Mouse (Mus musculus) ovary, postnatal 36 days (tissue): ENCODE results near the gene Ly6g5b.

Experiments used
- DNase-seq: peaks from one replicate; pipeline ENCODE4 v3.0.0; 2022; ENCODE audit warnings: low spot score, mixed read lengths

The Ly6g5b gene

DNA sequence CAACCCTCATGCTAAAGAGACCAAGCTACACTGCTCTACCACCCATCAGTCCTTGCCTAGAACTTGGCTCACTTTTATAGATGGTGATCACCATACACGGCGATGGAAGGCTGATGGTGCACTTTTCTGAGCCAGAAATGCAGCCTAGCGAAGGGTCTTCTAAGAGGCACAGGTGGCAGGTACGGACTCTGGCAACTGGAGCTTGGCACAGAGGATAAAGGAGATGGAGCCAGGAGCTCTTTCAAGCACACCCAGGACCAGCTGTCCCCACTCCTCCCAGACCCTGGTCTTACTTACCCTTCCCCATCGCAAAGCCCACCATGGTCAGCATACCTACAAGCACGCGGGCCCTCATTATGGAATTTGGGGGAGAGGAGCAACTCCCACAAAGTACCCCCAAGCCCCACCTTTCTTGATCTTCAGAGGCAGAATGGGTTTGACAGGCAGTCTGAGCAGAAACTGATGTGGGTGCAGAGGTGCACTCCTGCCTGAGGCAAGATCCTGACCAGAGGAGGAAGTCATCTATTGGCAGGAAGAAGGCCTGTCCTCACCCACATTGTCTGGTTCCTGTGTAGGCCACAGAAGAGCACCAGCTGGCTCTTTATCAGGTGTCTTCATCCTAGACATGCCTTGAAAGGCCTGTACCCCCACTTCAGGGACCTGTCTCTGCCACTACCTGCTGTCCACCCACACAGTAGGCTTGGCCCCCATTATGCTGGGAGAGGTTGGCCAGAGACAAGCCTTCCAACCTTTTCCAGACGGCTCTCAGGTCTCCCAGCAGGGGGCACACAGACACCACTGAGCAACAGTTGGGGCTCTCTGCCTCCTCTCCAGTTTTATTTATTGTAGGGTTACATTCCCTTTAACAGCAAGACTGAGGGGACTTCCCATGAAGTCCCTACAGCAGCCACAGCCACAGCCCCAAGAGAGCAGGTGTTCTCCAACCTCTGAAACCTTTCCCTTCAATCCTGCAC, at the start of gene Ly6g5b:
Ly6g5b (minus strand) TSS at position 383 of the 974 bp plus-strand sequence.
- DNase-seq = no peak

DNA sequence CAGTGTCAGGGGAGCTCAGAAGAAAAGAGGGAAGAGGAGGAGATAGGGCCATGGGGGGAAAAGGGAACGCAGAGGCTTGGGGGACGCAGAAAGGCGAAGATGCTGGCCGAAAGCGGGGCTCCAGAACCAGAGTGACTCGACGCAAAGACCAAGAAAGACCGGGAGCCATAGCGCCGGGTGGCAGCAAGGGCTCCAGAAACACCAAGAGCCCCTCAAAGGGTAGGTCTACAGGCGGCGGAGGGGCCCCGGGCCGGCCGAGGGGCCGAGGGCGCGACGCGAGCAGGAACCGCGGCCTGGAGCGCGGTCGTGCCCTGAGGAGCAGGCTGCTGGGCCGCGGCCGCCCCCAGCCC, 49.0 kb upstream of the Ly6g5b start:
- DNase-seq = no peak

DNA sequence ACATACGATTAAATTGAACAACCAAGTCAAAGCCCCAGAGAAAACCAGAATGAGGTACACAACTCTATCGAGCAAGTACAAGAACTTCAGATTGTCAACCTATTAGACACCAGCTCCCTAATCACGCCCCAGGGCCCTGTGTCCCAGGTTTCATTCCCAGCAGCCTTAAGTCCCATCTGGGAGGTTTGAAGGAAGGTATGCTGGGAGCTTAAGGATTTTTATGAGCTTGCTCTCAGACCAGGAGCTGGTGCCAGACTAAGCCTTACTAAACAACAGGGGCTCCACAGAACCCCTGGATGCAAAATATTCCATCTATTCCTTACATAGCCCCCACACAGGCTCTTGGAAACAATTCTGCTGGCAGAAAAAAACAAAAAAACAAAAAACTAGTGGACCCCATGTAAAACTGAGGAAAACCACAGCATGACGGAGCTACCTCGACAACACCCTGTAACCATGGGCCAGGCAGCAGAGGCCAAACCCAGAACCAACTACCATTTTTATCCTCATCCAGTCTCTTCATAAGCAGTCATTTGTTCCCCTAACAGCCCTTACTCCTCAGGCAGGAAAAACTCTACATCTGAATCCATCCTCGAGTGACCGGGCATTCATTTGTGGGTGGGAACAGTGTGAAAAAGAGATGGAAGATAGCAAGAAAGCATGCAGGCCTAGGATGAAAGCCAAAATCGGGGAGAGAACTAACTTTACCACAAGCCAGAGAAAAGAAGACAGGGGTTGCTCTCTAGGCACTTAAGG, 48.3 kb upstream of the Ly6g5b start:
- DNase-seq = no peak

DNA sequence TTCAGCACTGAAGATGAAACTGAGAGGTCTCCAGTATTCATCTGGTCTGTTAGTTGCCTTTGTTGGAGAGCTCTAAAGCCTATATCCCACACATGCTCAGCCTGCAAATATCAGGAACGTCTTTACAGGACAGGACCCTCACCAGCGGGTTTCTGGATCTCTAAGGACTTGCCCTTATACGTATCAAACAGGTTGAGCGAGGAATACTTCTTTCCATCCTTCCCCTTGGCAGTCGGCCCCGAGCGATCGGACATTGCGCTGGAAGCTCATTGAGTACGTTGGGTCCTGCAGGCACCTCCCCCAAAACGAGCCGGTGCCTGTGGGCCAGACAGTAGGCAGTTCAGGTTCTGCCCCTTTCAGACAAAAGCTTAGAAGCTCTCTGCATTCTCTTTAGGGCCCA, 47.5 kb upstream of the Ly6g5b start:
- DNase-seq = peak; percentile 52

DNA sequence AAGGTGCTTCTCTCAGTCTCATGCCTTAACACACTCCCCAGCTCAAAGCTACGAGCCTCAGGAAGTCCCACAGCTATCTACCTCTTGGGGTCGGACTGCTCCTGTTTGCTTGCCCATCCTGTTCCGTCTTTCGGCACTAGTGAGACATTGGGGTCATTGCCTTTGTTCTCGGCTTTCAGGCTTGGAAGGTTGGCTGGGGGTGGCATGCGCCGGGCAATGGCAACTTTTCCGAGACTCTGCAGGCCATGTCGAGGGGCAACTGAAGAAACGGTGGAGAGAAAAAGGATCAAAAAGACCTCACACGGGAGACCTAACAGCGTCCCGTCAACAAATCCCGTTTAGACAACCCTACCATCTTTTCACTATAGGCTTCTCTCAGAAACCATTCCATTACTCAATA, 46.9 kb upstream of the Ly6g5b start:
- no peak for DNase-seq

DNA sequence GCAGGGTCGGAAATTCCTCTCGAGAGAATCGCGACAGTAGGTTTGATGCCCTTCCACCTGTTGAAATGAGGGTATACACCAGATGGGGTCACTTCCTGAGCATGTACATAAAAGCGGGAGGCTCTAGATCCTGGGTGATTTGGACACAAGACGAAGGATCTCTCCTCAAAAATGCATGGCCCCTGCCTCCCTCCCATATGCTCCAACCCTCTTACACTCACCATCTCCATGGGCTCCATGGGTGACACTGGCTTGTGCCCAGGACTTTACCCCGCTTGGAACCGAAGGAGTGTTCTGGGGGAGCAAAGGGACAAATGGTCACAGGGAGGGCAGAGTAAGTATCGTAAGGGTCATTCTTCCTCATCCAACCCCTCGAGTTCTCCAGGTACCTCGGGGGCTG, 46.2 kb upstream of the Ly6g5b start:
- DNase-seq = no peak

DNA sequence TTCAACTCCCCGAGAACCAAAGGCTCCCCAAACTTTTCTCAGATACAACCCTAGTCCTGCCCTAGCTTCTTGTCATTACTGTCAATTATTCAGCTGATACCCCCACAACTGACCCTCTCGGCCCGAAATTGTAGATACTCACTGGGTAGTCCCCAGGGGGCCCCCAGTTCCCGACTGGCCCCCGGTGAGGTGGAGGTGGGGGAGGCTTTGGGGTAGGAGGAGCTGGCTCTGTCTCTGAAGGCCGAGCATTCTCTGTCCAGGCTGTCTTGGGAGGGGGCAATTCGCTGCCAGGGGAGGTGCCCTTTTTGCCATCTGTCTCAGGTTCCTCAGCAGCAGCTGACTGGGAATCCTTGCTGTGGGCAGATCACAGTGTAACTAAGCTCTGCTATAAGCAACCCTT, 44.4 kb upstream of the Ly6g5b start:
- no peak for DNase-seq

DNA sequence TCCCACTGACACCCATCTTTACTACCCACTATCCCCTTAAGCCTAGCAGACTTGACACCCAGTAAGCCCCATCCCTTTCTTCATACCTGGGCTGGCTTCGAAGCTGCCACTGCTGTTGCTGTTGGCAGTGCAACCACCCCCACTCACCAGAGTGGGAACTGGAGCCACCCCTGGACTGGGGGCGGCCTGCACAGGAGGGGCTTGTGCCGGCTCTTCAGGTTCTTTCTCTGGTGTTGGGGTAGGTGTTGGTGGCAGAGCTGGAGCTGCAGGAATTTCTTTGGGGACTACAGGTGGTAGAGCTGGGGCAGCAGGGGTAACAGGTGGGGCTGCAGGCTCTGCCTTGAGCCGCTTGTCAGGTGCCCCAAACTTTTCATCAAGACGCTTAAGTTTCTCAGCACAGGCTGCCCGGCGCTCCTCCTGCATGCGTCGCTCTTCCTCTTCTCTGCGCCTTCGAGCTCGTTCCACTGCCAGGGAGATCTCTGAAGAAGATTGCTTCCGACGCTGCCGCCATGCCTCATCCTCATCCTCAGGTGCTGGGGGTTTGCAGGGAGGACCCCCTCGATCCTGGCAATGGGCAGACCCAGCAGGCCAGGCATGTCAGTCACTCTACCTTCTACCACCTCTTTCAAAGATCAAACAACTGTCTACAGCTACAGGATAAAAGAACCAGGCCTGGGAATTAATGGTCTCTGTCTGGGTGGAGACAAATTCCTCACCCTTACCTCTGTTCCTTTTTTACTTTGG, 43.8 kb upstream of the Ly6g5b start:
- DNase-seq = no peak

DNA sequence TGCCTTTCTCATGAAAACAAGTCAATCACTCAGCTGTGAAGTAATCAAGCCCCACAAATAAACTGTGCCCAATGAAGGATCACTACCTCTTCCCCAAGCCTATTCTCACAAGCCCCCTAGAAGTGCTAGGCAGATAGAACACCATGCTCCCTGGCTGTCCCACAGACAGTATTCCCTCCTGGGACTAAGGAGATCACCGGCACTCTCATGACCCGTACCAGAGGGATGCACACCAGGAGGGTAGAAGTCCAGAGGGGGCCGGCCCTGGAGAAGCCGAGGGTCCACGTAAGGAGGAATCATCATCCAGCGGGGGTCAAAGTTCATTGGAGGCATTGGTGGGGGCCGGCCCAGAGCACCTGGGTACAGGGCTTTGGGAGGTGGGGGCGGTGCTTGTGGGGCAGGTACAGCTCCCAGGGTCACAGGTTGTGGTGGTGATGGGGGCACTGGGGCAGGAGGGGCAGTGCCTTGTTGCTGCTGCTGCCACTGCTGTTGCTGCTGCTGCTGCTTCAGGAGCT, 42.5 kb upstream of the Ly6g5b start:
- DNase-seq = no peak

DNA sequence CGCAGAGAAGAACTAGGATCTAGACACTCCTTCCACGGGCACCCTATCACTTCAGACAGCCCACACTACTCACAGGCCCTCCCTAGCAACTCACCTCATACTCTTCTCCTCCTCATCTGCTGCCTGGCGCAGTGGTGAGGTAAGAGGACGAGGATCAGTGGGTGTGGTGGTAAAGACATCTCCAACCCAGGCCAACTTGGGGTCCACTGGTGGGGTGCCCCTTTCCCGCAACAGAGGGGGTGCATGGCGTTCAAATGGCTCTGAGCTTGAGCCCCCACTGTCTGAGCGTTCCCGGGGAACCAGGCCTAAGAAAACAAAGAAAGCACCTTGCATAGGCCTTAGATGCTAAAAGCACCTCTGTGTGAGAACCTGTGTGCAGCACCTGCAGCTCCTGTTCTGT, 42.0 kb upstream of the Ly6g5b start:
- no peak for DNase-seq

DNA sequence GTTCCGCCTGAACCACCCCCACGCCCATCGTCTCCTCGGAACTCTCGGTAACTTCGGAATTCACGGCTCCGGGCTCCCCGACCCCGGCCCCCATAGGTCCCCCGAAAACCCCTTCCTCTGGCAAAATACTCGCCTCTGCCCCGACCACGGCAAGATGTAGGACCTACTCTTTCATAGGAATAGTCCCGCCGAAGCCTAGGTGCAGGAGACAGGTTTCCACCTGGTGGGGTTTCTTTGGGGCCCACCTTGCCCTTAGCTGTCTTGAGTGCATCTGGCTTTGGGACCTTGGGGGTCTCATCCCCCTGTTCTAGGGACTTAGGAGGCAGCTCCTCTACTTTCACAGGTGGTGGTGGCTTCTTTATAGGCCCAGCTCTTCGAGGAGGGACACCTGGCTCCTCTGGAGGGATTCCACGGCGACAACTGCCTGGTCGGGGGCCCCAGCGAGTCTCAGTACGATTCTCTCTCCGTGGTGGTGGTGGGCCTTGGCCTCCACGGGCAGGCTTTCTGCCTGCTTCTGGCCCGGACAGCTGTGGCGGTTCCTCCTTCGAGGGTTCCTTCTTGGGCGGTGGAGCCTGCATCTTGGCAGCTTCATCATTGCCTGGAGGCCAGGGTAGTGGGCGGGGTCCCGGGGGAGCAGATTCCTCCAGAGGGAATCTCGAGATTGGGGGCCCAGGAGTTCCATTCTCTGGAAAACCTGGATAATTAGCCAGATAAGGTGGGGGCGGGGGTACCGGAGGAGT, 41.4 kb upstream of the Ly6g5b start:
- DNase-seq = no peak

DNA sequence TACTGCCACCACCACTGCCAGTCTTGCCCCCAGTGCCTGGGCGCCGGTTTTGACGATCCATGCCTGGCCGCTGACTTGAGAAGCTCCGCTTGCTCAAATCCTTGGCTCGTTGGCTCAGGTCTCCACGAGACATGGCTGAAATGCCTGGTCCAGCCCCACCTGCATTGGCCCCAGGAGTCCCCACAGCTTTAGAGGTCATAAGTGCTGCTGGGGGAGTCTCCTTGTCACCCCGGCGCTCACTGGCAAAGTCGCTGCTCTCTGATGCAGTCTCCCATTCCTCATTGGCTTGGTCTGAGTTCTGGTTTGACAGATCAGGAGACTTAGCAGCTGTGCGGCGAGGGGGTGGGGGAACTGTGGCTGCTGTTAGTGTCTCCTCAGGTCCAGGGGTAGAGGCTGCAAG, 40.2 kb upstream of the Ly6g5b start:
- DNase-seq = no peak

DNA sequence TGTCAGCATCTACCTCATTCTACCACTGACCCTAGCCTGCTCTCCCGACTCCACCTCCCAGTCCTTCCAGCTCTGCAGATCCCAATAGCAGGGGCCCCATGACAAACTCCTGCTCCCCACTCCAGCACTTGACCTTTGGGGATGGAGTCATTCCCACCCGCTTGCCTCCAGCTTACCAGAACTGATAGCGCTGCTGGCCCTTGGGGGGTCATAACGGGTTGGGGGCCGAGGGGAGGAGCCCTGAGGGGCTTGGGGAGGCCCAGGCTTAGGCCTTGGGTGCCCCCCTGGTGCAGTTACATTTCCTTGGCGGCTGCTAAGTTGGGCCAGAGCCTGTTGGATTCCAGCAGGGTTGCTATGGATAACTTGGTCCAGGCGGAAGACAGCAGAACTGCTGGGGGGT, 39.4 kb upstream of the Ly6g5b start:
- DNase-seq = no peak

DNA sequence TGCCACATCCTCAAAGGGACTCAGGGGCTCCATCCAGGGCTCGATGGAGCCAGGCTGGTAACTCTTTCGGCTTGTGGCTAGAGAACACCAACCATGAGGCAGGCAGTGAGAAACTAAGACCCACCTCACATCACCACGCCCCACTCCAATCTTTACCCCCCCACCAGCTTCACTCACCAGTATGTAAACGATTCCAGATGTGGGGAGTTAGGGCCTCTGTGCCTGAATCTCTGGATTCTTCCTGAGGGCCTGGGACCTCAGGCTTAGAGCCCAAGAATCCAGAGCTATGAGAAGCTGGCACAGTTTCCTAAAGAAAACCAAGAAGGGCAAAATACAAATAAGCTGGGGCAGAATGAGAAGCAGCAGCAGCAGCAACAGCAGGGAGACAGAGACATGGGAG, 38.7 kb upstream of the Ly6g5b start:
- DNase-seq = no peak

DNA sequence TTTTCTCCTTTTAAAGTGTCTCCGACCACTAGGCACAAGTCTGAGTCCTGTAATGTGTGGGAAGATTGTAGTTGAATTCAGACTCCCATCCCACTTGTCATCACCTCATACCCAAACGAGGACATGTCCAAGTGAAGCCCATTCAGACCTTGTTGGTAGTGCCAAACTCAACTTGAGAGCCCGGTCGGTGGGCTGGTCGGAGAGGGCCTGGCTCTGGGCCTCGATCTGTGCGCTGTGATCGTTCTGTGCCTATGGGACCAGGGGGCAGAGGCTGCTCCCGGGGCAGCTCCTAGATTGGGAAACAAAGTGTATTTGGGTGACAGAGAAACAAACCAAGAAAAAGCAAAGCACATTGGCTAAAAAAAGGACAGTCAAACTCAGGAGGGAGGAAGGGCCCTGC, 37.8 kb upstream of the Ly6g5b start:
- DNase-seq = no peak

DNA sequence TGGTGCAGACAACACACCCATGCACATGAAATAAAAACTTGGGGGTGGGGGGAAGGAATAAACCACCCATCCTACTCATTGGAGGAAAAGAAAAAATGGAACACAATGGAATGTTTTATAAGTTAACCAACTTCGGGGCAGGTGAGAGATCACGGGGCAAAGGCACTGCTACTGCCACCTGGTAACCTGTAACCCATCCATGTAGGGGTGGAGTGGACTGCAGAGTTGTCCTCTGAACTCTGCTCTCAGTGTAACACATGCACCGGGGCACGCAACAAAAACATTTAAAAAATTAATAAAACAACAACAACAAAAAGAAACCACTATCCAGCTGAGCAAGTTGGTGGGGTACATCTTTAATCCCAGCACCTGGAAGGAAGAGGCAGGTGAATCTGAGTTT, 36.9 kb upstream of the Ly6g5b start:
- DNase-seq = no peak

DNA sequence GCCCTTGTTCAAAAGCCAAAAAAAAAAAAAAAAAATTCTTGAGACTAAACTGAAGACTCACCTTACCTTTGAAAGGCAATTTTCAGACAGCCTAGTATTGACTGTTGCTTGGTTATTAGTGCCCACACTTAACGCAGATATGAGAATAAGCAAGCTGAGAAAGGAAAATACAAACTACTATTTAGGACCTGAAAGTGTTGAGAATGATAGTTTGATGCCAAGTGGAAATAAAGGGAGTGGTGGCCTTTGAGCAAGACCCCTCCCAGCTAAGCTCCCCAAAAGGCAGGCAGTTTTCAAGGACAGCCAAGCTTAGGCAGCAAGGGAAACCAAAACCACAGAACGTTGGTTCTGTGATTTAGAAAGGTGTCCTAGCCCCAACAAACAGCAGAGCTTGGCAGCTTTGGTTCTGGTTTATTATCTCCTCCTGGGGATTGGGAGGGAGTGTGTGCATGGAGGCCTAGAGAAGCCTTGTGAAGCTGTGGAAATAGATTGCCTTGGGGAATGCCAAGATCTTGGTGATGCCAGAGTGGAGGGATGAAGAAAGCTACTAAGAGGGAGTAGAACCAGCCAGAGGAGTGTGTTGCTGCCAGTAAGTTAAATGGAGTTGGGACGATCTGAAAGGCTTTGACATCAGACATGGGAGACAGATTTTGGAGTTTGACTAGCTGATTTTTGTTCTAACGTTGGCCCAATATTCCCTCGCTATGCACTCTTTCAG, 32.9 kb upstream of the Ly6g5b start:
- no peak for DNase-seq

DNA sequence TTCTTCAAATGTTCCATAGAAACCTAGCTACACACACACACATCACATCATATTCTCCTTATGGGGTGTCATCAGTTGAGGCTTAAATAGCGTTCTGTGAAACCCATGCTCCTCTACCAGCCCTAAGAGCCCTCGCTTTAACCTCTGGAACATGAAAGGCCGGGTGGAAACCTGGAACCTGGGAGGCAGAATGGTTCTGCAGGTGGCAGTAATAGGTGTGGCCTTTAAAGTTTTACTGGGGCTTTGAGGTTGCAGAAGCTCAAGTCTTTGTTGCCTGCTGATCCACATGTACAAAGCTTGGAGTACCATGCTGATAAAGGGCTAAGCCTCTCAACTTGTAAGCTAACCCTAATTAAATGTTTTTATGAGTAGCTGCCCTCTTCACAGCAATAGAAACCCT, 32.1 kb upstream of the Ly6g5b start:
- DNase-seq = no peak

DNA sequence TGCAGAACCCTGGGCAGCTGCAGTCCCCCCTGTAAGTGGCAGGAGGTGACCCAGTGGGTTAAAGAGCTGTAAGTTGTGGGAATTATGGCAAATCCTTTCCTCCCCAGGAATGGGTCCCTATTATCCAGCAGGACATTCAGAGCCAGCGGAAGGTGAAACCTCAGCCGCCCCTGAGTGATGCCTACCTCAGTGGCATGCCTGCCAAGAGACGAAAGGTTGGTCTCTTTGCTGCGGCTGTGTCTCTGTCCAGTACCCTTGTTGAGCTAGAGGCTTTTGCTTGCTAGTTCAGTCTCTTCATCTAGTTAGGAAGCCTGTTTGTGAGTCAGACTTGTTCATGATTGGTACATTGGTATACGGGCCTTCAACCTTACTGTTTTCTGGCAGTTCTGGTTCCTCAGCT, 30.9 kb upstream of the Ly6g5b start:
- DNase-seq = no peak

DNA sequence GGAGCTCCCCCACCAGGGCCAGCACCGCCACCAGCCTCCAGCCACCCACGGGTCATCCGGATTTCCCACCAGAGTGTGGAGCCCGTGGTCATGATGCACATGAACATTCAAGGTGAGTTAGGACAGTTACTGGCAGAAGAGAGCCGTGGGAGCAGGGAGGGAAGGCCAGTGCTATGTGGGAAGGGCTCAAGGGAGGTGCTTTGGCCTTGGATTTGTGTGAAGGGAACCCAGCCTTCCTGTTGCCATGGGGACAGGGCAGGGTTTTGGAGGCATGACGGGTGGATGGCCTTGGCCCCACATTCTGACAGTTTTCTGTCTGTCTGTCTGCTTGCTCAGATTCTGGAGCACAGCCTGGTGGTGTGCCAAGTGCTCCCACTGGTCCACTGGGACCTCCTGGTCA, 26.7 kb upstream of the Ly6g5b start:
- DNase-seq = peak; percentile 67

DNA sequence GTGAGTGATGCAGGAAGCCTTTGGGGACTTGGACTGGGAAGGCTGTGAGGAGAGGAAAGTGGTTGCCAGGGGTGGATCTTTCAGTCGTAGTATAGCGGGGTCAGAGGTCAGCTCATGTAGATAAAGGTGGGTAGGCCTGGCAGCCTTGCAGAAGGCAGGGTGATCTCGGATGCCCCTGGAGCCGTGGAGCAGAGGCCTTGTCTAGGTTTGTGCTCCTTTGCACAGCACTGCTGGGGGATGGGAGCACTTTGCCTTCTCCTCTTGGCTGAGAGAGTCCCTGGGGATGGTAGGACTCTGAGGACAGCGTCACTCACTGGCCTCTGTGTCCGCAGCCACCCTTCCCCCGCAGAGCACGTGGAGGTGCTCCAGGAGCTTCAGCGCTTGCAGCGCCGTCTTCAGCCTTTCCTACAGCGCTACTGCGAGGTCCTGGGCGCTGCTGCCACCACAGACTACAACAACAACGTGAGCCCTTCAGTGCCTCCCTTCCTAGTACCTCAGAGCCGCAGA, 25.3 kb upstream of the Ly6g5b start:
- DNase-seq = peak; percentile 7
